Mouse (Mus musculus) kidney, adult 9 months (tissue): ENCODE measurements around the gene Inpp4a.
A peak's percentile ranks its signal among the peaks of the same experiment; 100 is the strongest.

Experiments
- DNase-seq: peaks from one replicate; pipeline ENCODE4 v3.0.0; 2022

Inpp4a gene

GRCm38 (mm10) chr1:37427144-37427875 lies 127.6 kb downstream of the Inpp4a start:
- DNase-seq, result no peak

- DNase-seq, result peak; percentile 14
These were observed 129.2 kb downstream of the Inpp4a start for GRCm38 (mm10) chr1:37428911-37429310.

GRCm38 (mm10) chr1:37429366-37430296 lies 130.0 kb downstream of the Inpp4a start, which contains the start of the genes Coa5 and Unc50:
TSS of gene Coa5 (minus strand) at chr1:37430103.
TSS of gene Unc50 (plus strand) at chr1:37430139.
- DNase-seq, result peak; percentile 96

- peak; percentile 44 for DNase-seq
These were observed 130.7 kb downstream of the Inpp4a start for GRCm38 (mm10) chr1:37430297-37430840.

GRCm38 (mm10) chr1:37436419-37436818 lies 136.8 kb downstream of the Inpp4a start:
- DNase-seq, result no peak

- DNase-seq, result no peak
These were observed 143.5 kb downstream of the Inpp4a start for GRCm38 (mm10) chr1:37442848-37443835.

- peak; percentile 51 for DNase-seq
These were observed 148.9 kb downstream of the Inpp4a start for GRCm38 (mm10) chr1:37448361-37449095.

- no peak for DNase-seq
These were observed 151.6 kb downstream of the Inpp4a start for GRCm38 (mm10) chr1:37451270-37451669.

- DNase-seq, result no peak
These were observed 157.9 kb downstream of the Inpp4a start for GRCm38 (mm10) chr1:37457546-37457945.
